Mouse (Mus musculus) embryonic fibroblast, embryonic 13.5 days (primary cell): ENCODE data around the gene Hdac7. TPM values are rescaled to one million over a fixed set of nuclear protein-coding genes. Genes with fewer than 3 reads are reported as not detected.
A peak's percentile ranks its signal among the peaks of the same experiment; 100 is the strongest.

ENCODE experiments used
- H3K27ac ChIP-seq: 2 replicates; pipeline ENCODE4 v1.5.1; 2012; ENCODE audit warnings: low read length, control low read depth, inconsistent platforms; ENCODE audit not compliant: insufficient read depth
- H3K4me1 ChIP-seq: 2 replicates; pipeline ENCODE4 v1.6.1; 2011; ENCODE audit warnings: low read length; ENCODE audit not compliant: control insufficient read depth, insufficient read depth
- H3K4me3 ChIP-seq: 2 replicates; pipeline ENCODE4 v1.5.1; 2011; ENCODE audit warnings: mild to moderate bottlenecking, control low read depth, low read length; ENCODE audit not compliant: insufficient read depth
- CTCF ChIP-seq: IDR thresholded peaks from 2 replicates; pipeline ENCODE4 v1.5.1; 2011; ENCODE audit warnings: mild to moderate bottlenecking, control low read depth, low read length, moderate library complexity, borderline replicate concordance; ENCODE audit not compliant: insufficient read depth
- POLR2A ChIP-seq: IDR thresholded peaks from 2 replicates; pipeline ENCODE4 v1.6.1; 2011; ENCODE audit warnings: low read depth, mild to moderate bottlenecking, control low read depth, low read length, moderate library complexity
- polyA plus RNA-seq: library from polyadenylated mRNA; stranded (reverse); fragments of >200 nt; gene quantifications from 2 replicates; pipeline ENCODE4 v1.2.4, GENCODE M21; 2011; ENCODE audit warnings: low read depth; ENCODE audit not compliant: missing spikeins, insufficient read length

Gene Hdac7
- polyA plus RNA-seq, 1 experiment, result 60.1 TPM

- no peak for TF ChIP-seq POLR2A
- TF ChIP-seq CTCF, result no peak
- peak overlapping the region; percentile 91 for H3K27ac ChIP-seq
- H3K4me1 ChIP-seq, result peaks cover 21% of the 10 kb centered on the region
- H3K4me3 ChIP-seq, result no peak overlapping the region
Measured at GRCm38 (mm10) chr15:97779576-97779975, 64.7 kb downstream of the Hdac7 start.

- no peak for TF ChIP-seq CTCF
- no peak for TF ChIP-seq POLR2A
- Histone ChIP-seq H3K4me3 (no peak within 1 kb of the TSS), H3K27ac (peak within 1 kb of the TSS; percentile 22), H3K4me1 (peaks cover 21% of the 10 kb centered on the region)
Measured at GRCm38 (mm10) chr15:97778311-97779098, 65.8 kb downstream of the Hdac7 start, which contains the start of gene Slc48a1. Gene Slc48a1 (plus strand): TSS chr15:97778520.

- H3K4me3 ChIP-seq, result no peak overlapping the region
- TF ChIP-seq CTCF (no peak), POLR2A (no peak)
- peaks cover 28% of the 10 kb centered on the region for H3K4me1 ChIP-seq
- H3K27ac ChIP-seq, result no peak overlapping the region
Measured at GRCm38 (mm10) chr15:97776919-97777318, 67.4 kb downstream of the Hdac7 start.

- TF ChIP-seq POLR2A (no peak), CTCF (peak; percentile 80)
- H3K4me1 ChIP-seq, result peaks cover 28% of the 10 kb centered on the region
Measured at GRCm38 (mm10) chr15:97776514-97776913, 67.8 kb downstream of the Hdac7 start.

GRCm38 (mm10) chr15:97773961-97774370, 70.3 kb downstream of the Hdac7 start:
- Histone ChIP-seq H3K27ac (no peak overlapping the region), H3K4me1 (peaks cover 19% of the 10 kb centered on the region), H3K4me3 (no peak overlapping the region)
- TF ChIP-seq POLR2A (no peak), CTCF (no peak)

More at GRCm38 (mm10) chr15:97776514-97776913, 67.8 kb downstream of the Hdac7 start:
- Histone ChIP-seq H3K27ac (no peak overlapping the region), H3K4me3 (no peak overlapping the region)

GRCm38 (mm10) chr15:97773108-97773507, 71.2 kb downstream of the Hdac7 start:
- TF ChIP-seq POLR2A (no peak; the same call in 1 of the 2 replicates), CTCF (no peak)

GRCm38 (mm10) chr15:97770280-97770679, 74.0 kb downstream of the Hdac7 start:
- H3K27ac ChIP-seq, result no peak overlapping the region
- TF ChIP-seq CTCF (no peak), POLR2A (no peak)
- H3K4me1 ChIP-seq, result peaks cover 7% of the 10 kb centered on the region
- no peak overlapping the region for H3K4me3 ChIP-seq

More at GRCm38 (mm10) chr15:97773108-97773507, 71.2 kb downstream of the Hdac7 start:
- Histone ChIP-seq H3K4me1 (peaks cover 12% of the 10 kb centered on the region), H3K27ac (peak overlapping the region; percentile 95), H3K4me3 (no peak overlapping the region)

GRCm38 (mm10) chr15:97768192-97768591, 76.1 kb downstream of the Hdac7 start:
- H3K27ac ChIP-seq, result peak overlapping the region; percentile 36; the same call in 1 of the 2 replicates
- peaks cover 6% of the 10 kb centered on the region for H3K4me1 ChIP-seq
- TF ChIP-seq CTCF (peak; percentile 35; the same call in 1 of the 2 replicates), POLR2A (peak; percentile 52)
- peak overlapping the region; percentile 56 for H3K4me3 ChIP-seq

- H3K4me1 ChIP-seq, result peaks cover 2% of the 10 kb centered on the region
- H3K27ac ChIP-seq, result peak within 1 kb of the TSS; percentile 36; the same call in 1 of the 2 replicates
- peak; percentile 39 for TF ChIP-seq POLR2A
- TF ChIP-seq CTCF, result peak; percentile 39; the same call in 1 of the 2 replicates
- peak within 1 kb of the TSS; percentile 56 for H3K4me3 ChIP-seq
Measured at GRCm38 (mm10) chr15:97767280-97768186, 76.8 kb downstream of the Hdac7 start, which contains the start of gene Rapgef3. Gene Rapgef3 (minus strand): TSS chr15:97767972.
